Mouse (Mus musculus) embryonic fibroblast, embryonic 13.5 days (primary cell): ENCODE results near the gene Pgm3.

Experiments
- CTCF ChIP-seq: IDR thresholded peaks from 2 replicates; pipeline ENCODE4 v1.5.1; 2011; ENCODE audit warnings: mild to moderate bottlenecking, control low read depth, low read length, moderate library complexity, borderline replicate concordance; ENCODE audit not compliant: insufficient read depth
- POLR2A ChIP-seq: IDR thresholded peaks from 2 replicates; pipeline ENCODE4 v1.6.1; 2011; ENCODE audit warnings: low read depth, mild to moderate bottlenecking, control low read depth, low read length, moderate library complexity

- TF ChIP-seq POLR2A (no peak), CTCF (no peak)
Observed at GRCm38 (mm10) chr9:86617837-86618492, 46.3 kb upstream of the Pgm3 start.
